ENCODE assay signal across 19 mouse cellular contexts in genomic region chr15:81034119-81034518, GRCm38 (mm10). TPM values are rescaled to one million over a fixed set of nuclear protein-coding genes. Genes with fewer than 3 reads are reported as not detected.
A peak's percentile ranks its signal among the peaks of the same experiment; 100 is the strongest.
DNase-seq lines count a peak whose midpoint lies in the region; ATAC-seq and TF ChIP-seq lines count a peak whose summit lies in the region.
"Had no signal": no experiment of that assay in that cellular context is flagged by ENCODE, and none has a peak within 500 bp of the region (broad histone marks: within the 10 kb centered on the region; RNA-seq: fewer than 3 reads in every experiment).

No protein-coding gene starts in this region.

- no peaks in the 10 kb centered on the region for H3K9me3 ChIP-seq in forebrain, postnatal 0 days (ENCODE audit: low read length)
- no peaks in the 10 kb centered on the region for H3K9me3 ChIP-seq in forebrain, embryonic 14.5 days (replicated peaks; ENCODE audit: control insufficient read depth, low read length)
- no peaks in the 10 kb centered on the region for H3K9me3 ChIP-seq in hindbrain, embryonic 13.5 days
- H3K9me3 ChIP-seq in hindbrain, embryonic 16.5 days (ENCODE audit: control insufficient read depth, low read length), result no peaks in the 10 kb centered on the region
- no peaks in the 10 kb centered on the region for H3K9me3 ChIP-seq in midbrain, postnatal 0 days (ENCODE audit: low read length)
- H3K9me3 ChIP-seq in midbrain, embryonic 14.5 days (ENCODE audit: control insufficient read depth, low read length), result no peaks in the 10 kb centered on the region
- H3K9me3 ChIP-seq: embryonic facial prominence, embryonic 10.5 days; forebrain, embryonic 13.5 days; lung, embryonic 15.5 days; neural tube, embryonic 12.5 days had no signal

- no peaks in the 10 kb centered on the region for H3K4me1 ChIP-seq in forebrain, postnatal 0 days (ENCODE audit: insufficient read depth)
- no peaks in the 10 kb centered on the region for H3K4me1 ChIP-seq in forebrain, embryonic 14.5 days (ENCODE audit: control insufficient read depth, insufficient read depth, low read length)
- H3K4me1 ChIP-seq in hindbrain, embryonic 13.5 days (replicated peaks), result peaks cover 45% of the 10 kb centered on the region
- H3K4me1 ChIP-seq in hindbrain, embryonic 16.5 days (ENCODE audit: control insufficient read depth, insufficient read depth, low read depth, low read length), result peaks cover 5% of the 10 kb centered on the region
- H3K4me1 ChIP-seq in midbrain, postnatal 0 days (ENCODE audit: insufficient read depth, low read length), result no peaks in the 10 kb centered on the region
- no peaks in the 10 kb centered on the region for H3K4me1 ChIP-seq in midbrain, embryonic 14.5 days (ENCODE audit: control insufficient read depth, insufficient read depth, low read length)

- no peak for TF ChIP-seq CTCF in forebrain, postnatal 0 days (IDR thresholded peaks at IDR 0.05; ENCODE audit: low read depth)
- no peak for TF ChIP-seq CTCF in midbrain, postnatal 0 days (IDR thresholded peaks at IDR 0.05)

- 0 out of 2 replicates have a peak overlapping the region, but pooled peaks have one; percentile 29 for H3K27ac ChIP-seq in forebrain, postnatal 0 days (ENCODE audit: low read depth, low read length)
- no peak overlapping the region for H3K27ac ChIP-seq in forebrain, embryonic 14.5 days (ENCODE audit: low read depth, low read length)
- peak overlapping the region; percentile 46 for H3K27ac ChIP-seq in hindbrain, embryonic 13.5 days
- H3K27ac ChIP-seq in hindbrain, embryonic 16.5 days (ENCODE audit: low read depth, low read length), result no peak overlapping the region
- H3K27ac ChIP-seq in midbrain, postnatal 0 days (ENCODE audit: low read depth, low read length), result peak overlapping the region; percentile 12; the same call in 1 of the 2 replicates
- no peak overlapping the region for H3K27ac ChIP-seq in midbrain, embryonic 14.5 days (replicated peaks; ENCODE audit: low read depth, low read length)
- H3K27ac ChIP-seq: forebrain, embryonic 13.5 days; macrophage; neural tube, embryonic 12.5 days; stomach, postnatal 0 days had no signal

- H3K4me2 ChIP-seq in forebrain, postnatal 0 days (ENCODE audit: low read depth), result no peak overlapping the region
- H3K4me2 ChIP-seq in forebrain, embryonic 14.5 days (ENCODE audit: low read length), result no peak overlapping the region
- no peak overlapping the region for H3K4me2 ChIP-seq in hindbrain, embryonic 13.5 days
- H3K4me2 ChIP-seq in hindbrain, embryonic 16.5 days (ENCODE audit: low read length), result no peak overlapping the region
- no peak overlapping the region for H3K4me2 ChIP-seq in midbrain, postnatal 0 days (ENCODE audit: low read depth, low read length, poor library complexity, severe bottlenecking)
- no peak overlapping the region for H3K4me2 ChIP-seq in midbrain, embryonic 14.5 days (ENCODE audit: low read length)
- H3K4me2 ChIP-seq: forebrain, embryonic 13.5 days; liver, embryonic 11.5 days; lung, embryonic 15.5 days; neural tube, embryonic 12.5 days had no signal

- no peak for ATAC-seq in forebrain, postnatal 0 days
- no peak for ATAC-seq in forebrain, embryonic 14.5 days
- no peak for ATAC-seq in hindbrain, embryonic 13.5 days (ENCODE audit: low FRiP score)
- ATAC-seq in hindbrain, embryonic 16.5 days, result no peak
- ATAC-seq in midbrain, postnatal 0 days (ENCODE audit: low FRiP score), result no peak
- no peak for ATAC-seq in midbrain, embryonic 14.5 days (ENCODE audit: low FRiP score, low TSS enrichment)
- ATAC-seq: forebrain, embryonic 13.5 days had no signal

- no peak for DNase-seq in forebrain, postnatal 0 days
- DNase-seq in forebrain, embryonic 14.5 days (ENCODE audit: low spot score), result no peak
- DNase-seq in midbrain, postnatal 0 days (ENCODE audit: low spot score), result no peak
- DNase-seq in midbrain, embryonic 14.5 days, result no peak
- no peak for DNase-seq in layer of hippocampus, adult 8-10 months (ENCODE audit: low spot score in 2 of 2)
- no peak for DNase-seq in urinary bladder, postnatal 36 days (ENCODE audit: low spot score in 2 of 2)
- DNase-seq: adrenal gland, adult 2 months; cerebellum, adult 2 months; kidney, adult 2 months; kidney, postnatal 25 days had no signal

- no peak overlapping the region for H3K9ac ChIP-seq in forebrain, postnatal 0 days
- no peak overlapping the region for H3K9ac ChIP-seq in forebrain, embryonic 14.5 days (ENCODE audit: low read length)
- 0 out of 2 replicates have a peak overlapping the region, but pooled peaks have one; percentile 46 for H3K9ac ChIP-seq in hindbrain, embryonic 13.5 days
- no peak overlapping the region for H3K9ac ChIP-seq in hindbrain, embryonic 16.5 days (ENCODE audit: low read depth, low read length)
- H3K9ac ChIP-seq in midbrain, postnatal 0 days (replicated peaks; ENCODE audit: low read length, poor library complexity, severe bottlenecking), result no peak overlapping the region
- H3K9ac ChIP-seq in midbrain, embryonic 14.5 days (replicated peaks; ENCODE audit: low read length), result no peak overlapping the region
- H3K9ac ChIP-seq: forebrain, embryonic 13.5 days; lung, embryonic 15.5 days; neural tube, embryonic 12.5 days had no signal

- H3K27me3 ChIP-seq in forebrain, postnatal 0 days (ENCODE audit: insufficient read depth, low read length), result no peaks in the 10 kb centered on the region
- no peaks in the 10 kb centered on the region for H3K27me3 ChIP-seq in forebrain, embryonic 14.5 days (replicated peaks; ENCODE audit: control insufficient read depth, insufficient read depth, low read length)
- no peaks in the 10 kb centered on the region for H3K27me3 ChIP-seq in hindbrain, embryonic 13.5 days
- H3K27me3 ChIP-seq in hindbrain, embryonic 16.5 days (replicated peaks; ENCODE audit: control insufficient read depth, insufficient read depth, low read length), result no peaks in the 10 kb centered on the region
- no peaks in the 10 kb centered on the region for H3K27me3 ChIP-seq in midbrain, postnatal 0 days (ENCODE audit: insufficient read depth, low read length)
- H3K27me3 ChIP-seq in midbrain, embryonic 14.5 days (ENCODE audit: control insufficient read depth, insufficient read depth, low read length), result no peaks in the 10 kb centered on the region
- H3K27me3 ChIP-seq: forebrain, embryonic 13.5 days; lung, embryonic 15.5 days; neural tube, embryonic 12.5 days had no signal

- no peak overlapping the region for H3K4me3 ChIP-seq in forebrain, postnatal 0 days (ENCODE audit: low read depth, low read length)
- no peak overlapping the region for H3K4me3 ChIP-seq in forebrain, embryonic 14.5 days (ENCODE audit: low read depth, low read length)
- H3K4me3 ChIP-seq in hindbrain, embryonic 13.5 days, result no peak overlapping the region
- H3K4me3 ChIP-seq in hindbrain, embryonic 16.5 days (ENCODE audit: low read length), result no peak overlapping the region
- H3K4me3 ChIP-seq in midbrain, postnatal 0 days (ENCODE audit: low read depth, low read length), result no peak overlapping the region
- no peak overlapping the region for H3K4me3 ChIP-seq in midbrain, embryonic 14.5 days (replicated peaks; ENCODE audit: low read depth, low read length)
- H3K4me3 ChIP-seq: embryonic facial prominence, embryonic 10.5 days; forebrain, embryonic 13.5 days; lung, embryonic 15.5 days; neural tube, embryonic 12.5 days had no signal

- no peaks in the 10 kb centered on the region for H3K36me3 ChIP-seq in forebrain, postnatal 0 days (ENCODE audit: insufficient read depth)
- H3K36me3 ChIP-seq in forebrain, embryonic 14.5 days (ENCODE audit: control insufficient read depth, insufficient read depth, low read length), result no peaks in the 10 kb centered on the region
- H3K36me3 ChIP-seq in hindbrain, embryonic 13.5 days, result no peaks in the 10 kb centered on the region
- no peaks in the 10 kb centered on the region for H3K36me3 ChIP-seq in hindbrain, embryonic 16.5 days (ENCODE audit: control insufficient read depth, insufficient read depth, low read length)
- no peaks in the 10 kb centered on the region for H3K36me3 ChIP-seq in midbrain, postnatal 0 days (ENCODE audit: insufficient read depth, low read length)
- no peaks in the 10 kb centered on the region for H3K36me3 ChIP-seq in midbrain, embryonic 14.5 days (ENCODE audit: control insufficient read depth, insufficient read depth, low read length)
- H3K36me3 ChIP-seq: embryonic facial prominence, embryonic 10.5 days; lung, embryonic 15.5 days; neural tube, embryonic 12.5 days had no signal

- 79% methylated on average over 6 of the region's 6 CpGs for WGBS in forebrain, postnatal 0 days
- 89% methylated on average over 6 of the region's 6 CpGs for WGBS in forebrain, embryonic 14.5 days
- 67% methylated on average over 6 of the region's 6 CpGs for WGBS in hindbrain, embryonic 13.5 days
- WGBS in hindbrain, embryonic 16.5 days, result 68% methylated on average over 6 of the region's 6 CpGs
- WGBS in midbrain, postnatal 0 days, result 81% methylated on average over 6 of the region's 6 CpGs
- 75% methylated on average over 6 of the region's 6 CpGs for WGBS in midbrain, embryonic 14.5 days

RNA-seq across cellular contexts. Expression of gene Sgsm3, which starts 56.6 kb away (rescaled TPM):
- 68.7 and 78.9 TPM in 2 replicates for total RNA-seq in forebrain, postnatal 0 days (2014; rRNA removed)
- 55.0 and 67.2 TPM in 2 replicates for polyA plus RNA-seq in forebrain, postnatal 0 days (2015; fragmentation: Nextera tagmentation; extraction: Ambion mirVana)
- 43.1 and 46.3 TPM in 2 replicates for polyA plus RNA-seq in forebrain, embryonic 14.5 days (2014; fragmentation: Nextera tagmentation; extraction: Ambion mirVana)
- 56.4 and 58.3 TPM in 2 replicates for polyA plus RNA-seq in hindbrain, embryonic 13.5 days (2015; fragmentation: Nextera tagmentation; extraction: Ambion mirVana)
- 81.8 and 85.1 TPM in 2 replicates for polyA plus RNA-seq in hindbrain, embryonic 16.5 days (2015; fragmentation: Nextera tagmentation; extraction: Ambion mirVana)
- 83.9 and 89.3 TPM in 2 replicates for total RNA-seq in midbrain, postnatal 0 days (2014; rRNA removed)
- 68.4 and 70.7 TPM in 2 replicates for polyA plus RNA-seq in midbrain, postnatal 0 days (2015; fragmentation: Nextera tagmentation; extraction: Ambion mirVana)
- polyA plus RNA-seq in midbrain, embryonic 14.5 days (2014; fragmentation: Nextera tagmentation; extraction: Ambion mirVana), result 56.1 and 60.9 TPM in 2 replicates
- 10 to 100 TPM; 72.3 to 87.1 (median 81.3) TPM for total RNA-seq in layer of hippocampus, adult 8-10 months (2022)

Comparison
In these comparisons a context has a peak if more than half of its experiments do, and no peak if none do; other contexts are left out.
1. H3K27ac ChIP-seq: peak in forebrain, postnatal 0 days (single experiment), hindbrain, embryonic 13.5 days (single experiment) and midbrain, postnatal 0 days (single experiment); none in forebrain, embryonic 14.5 days (single experiment), hindbrain, embryonic 16.5 days (single experiment) and midbrain, embryonic 14.5 days (single experiment).